Mouse (Mus musculus) bone marrow, adult 2 months (tissue): ENCODE measurements around the gene C8a. TPM values are rescaled to one million over a fixed set of nuclear protein-coding genes. Genes with fewer than 3 reads are reported as not detected.

Experiments
- H3K27ac ChIP-seq: fragments of 200-500 bp; 2 replicates; pipeline ENCODE4 v1.5.1; 2012; ENCODE audit warnings: low read depth, mild to moderate bottlenecking, control low read depth, inconsistent platforms, low read length; ENCODE audit not compliant: control insufficient read depth, poor library complexity, insufficient read depth
- H3K4me1 ChIP-seq: fragments of 200-500 bp; 2 replicates; pipeline ENCODE4 v1.6.1; 2011; ENCODE audit warnings: low read length; ENCODE audit not compliant: control insufficient read depth, insufficient read depth
- H3K4me3 ChIP-seq: fragments of 200-500 bp; replicated peaks from 2 replicates; pipeline ENCODE3; 2011; ENCODE audit warnings: mild to moderate bottlenecking, low read depth, low read length, control low read depth; ENCODE audit not compliant: control insufficient read depth
- CTCF ChIP-seq: fragments of 200-500 bp; IDR thresholded peaks from 2 replicates; pipeline ENCODE4 v1.5.1; 2011; ENCODE audit warnings: low read length, control low read depth; ENCODE audit not compliant: control insufficient read depth, insufficient read depth
- POLR2A ChIP-seq: fragments of 200-500 bp; IDR thresholded peaks from 2 replicates; pipeline ENCODE4 v1.6.1; 2011; ENCODE audit warnings: low read depth, mild to moderate bottlenecking, control low read depth, low read length, borderline replicate concordance; ENCODE audit not compliant: control insufficient read depth
- WGBS: fragments of 180-500 bp; shearing (Covaris S2); methylation state at CpG from one replicate; pipeline ENCODE4 v1.1.7; 2018; 5-methylcytosine and 5-hydroxymethylcytosine counted together
- polyA plus RNA-seq: library from polyadenylated mRNA; stranded (reverse); fragments of >200 nt; gene quantifications from 2 replicates; pipeline ENCODE4 v1.2.4, GENCODE M21; 2011; ENCODE audit warnings: low replicate concordance; ENCODE audit not compliant: missing spikeins, insufficient read depth, insufficient read length

C8a gene
- polyA plus RNA-seq, 1 experiment, result 4.6 TPM

- no peaks in the 10 kb centered on the region for H3K4me1 ChIP-seq
- no peak overlapping the region for H3K27ac ChIP-seq
- no peak for TF ChIP-seq POLR2A
- H3K4me3 ChIP-seq, result no peak overlapping the region
- WGBS, result 40% methylated on average over 1 of the region's 1 CpGs
Measured at GRCm38 (mm10) chr4:104864397-104864796, 11.8 kb downstream of the C8a start.

- no peak overlapping the region for H3K27ac ChIP-seq
- TF ChIP-seq CTCF (no peak), POLR2A (no peak)
- H3K4me3 ChIP-seq, result no peak overlapping the region
- H3K4me1 ChIP-seq, result no peaks in the 10 kb centered on the region
- WGBS, result 80% methylated on average over 8 of the region's 8 CpGs
Measured at GRCm38 (mm10) chr4:104861241-104861640, 15.0 kb downstream of the C8a start.

DNA sequence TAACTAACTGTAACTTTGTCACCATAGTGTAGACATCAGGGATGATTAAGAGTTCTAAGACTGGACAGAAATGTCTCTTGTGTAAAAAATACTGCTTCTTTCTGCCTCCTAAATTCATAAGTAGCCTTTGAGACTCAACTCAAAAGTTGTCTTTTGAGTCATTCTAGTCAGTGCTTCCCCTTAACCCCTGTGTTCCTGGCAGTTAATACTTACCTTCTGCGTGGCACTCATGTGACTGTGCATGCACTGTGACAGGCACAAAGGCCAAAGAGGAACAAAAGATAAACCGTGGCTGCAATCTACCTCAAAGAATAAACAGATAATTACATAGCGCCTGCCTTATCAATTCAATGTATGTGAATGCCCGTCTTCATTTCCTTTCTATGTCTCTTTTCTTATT lies 18.4 kb downstream of the C8a start:
- WGBS, result 54% methylated on average over 4 of the region's 4 CpGs
- Histone ChIP-seq H3K4me3 (no peak overlapping the region), H3K27ac (no peak overlapping the region), H3K4me1 (no peaks in the 10 kb centered on the region)
- no peak for TF ChIP-seq POLR2A
- no peak for TF ChIP-seq CTCF

DNA sequence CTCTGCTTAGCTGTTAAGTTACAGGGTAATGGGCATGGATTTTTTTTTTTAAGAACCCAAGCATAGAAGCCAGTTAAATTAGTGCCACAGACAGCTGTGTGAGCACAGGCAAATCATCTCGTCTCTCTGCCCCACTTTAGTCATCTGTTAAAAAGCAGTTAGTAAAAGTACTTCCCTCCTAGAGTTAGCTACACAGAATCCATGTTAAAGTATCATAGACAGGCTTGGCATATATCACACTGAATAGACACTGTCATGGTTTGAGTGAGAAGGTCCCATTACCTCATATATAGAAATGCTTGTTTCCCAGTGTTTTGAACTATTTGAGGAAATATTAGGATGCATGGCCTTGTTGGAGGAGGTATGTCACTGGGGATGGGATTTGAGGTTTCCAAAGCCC lies 19.2 kb downstream of the C8a start, which contains the start of gene Gm17662:
Gene Gm17662 (plus strand): TSS at position 301 of the 400 bp plus-strand sequence.
- no peak within 1 kb of the TSS for H3K4me3 ChIP-seq
- TF ChIP-seq POLR2A (no peak), CTCF (no peak)
- WGBS, result 54% methylated on average over 1 of the region's 1 CpGs
- no peaks in the 10 kb centered on the region for H3K4me1 ChIP-seq
- no peak within 1 kb of the TSS for H3K27ac ChIP-seq

DNA sequence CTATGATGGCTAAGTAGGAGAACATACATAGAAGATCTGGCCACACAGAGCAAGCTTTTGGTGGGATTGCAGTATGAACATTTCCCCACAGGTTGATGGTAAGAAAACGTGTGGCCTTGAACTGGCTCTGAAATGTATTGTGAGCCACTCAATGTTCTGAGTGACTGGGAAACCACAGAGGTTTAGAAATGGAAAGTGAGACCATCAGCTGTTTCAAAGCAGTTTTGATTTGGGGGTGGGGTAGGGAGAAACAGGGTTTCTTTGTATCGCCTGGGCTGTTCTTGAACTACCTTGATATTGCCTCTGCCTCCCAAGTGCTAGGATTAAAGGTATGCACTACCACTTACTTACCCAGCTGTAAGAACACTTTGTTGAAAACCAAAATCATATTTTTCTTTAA lies 21.0 kb downstream of the C8a start:
- no peak overlapping the region for H3K27ac ChIP-seq
- H3K4me1 ChIP-seq, result no peaks in the 10 kb centered on the region
- H3K4me3 ChIP-seq, result no peak overlapping the region
- TF ChIP-seq POLR2A (no peak), CTCF (no peak)
- 72% methylated on average over 2 of the region's 2 CpGs for whole genome bisulfite sequencing

DNA sequence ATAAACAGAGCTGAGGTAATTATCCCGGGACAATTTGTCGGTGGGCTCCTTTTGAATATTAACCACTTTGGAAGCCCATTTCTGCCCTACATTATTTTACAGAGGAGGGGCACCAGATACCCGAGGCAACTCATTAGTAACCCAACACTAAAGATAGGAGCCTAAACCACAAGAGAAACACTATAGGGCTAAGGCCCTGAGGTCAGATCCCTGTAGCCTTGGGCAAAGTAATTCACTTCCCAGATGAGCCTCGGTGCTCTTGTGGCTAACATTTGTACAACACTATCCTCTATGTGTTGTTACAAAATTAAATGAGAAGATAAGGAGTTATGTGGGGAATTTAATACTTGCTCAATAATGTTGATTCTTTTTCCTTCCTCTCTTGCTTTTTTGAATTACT lies 32.7 kb downstream of the C8a start:
- H3K4me1 ChIP-seq, result no peaks in the 10 kb centered on the region
- no peak overlapping the region for H3K4me3 ChIP-seq
- TF ChIP-seq CTCF, result no peak
- TF ChIP-seq POLR2A, result no peak
- H3K27ac ChIP-seq, result no peak overlapping the region
- 67% methylated on average over 4 of the region's 4 CpGs for WGBS

DNA sequence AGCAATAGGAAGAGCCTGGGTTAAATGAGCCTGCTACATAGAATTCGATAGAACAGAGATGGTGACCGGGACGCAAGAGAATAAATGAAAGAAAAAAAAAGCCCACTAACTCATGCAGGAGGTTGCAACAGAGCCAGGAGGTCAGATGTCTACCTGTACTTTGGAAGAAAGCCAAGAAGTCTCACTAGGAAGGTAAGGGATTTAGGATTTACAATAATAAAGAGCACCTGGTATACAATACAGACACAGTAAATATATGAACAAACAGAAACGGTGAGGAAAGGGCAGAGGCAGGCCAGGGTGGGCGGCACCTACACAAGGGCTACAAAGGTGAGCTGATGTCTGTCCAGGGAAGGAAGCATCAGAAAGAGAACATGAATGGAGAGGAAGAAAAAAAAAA lies 34.0 kb downstream of the C8a start:
- Histone ChIP-seq H3K4me3 (no peak overlapping the region), H3K4me1 (no peaks in the 10 kb centered on the region), H3K27ac (no peak overlapping the region)
- TF ChIP-seq CTCF (no peak), POLR2A (no peak)
- 90% methylated on average over 5 of the region's 5 CpGs for WGBS

GRCm38 (mm10) chr4:104838342-104838741 lies 37.9 kb downstream of the C8a start:
- Histone ChIP-seq H3K4me3 (no peak overlapping the region), H3K4me1 (no peaks in the 10 kb centered on the region), H3K27ac (no peak overlapping the region)
- TF ChIP-seq CTCF (no peak), POLR2A (no peak)
- WGBS, result 61% methylated on average over 2 of the region's 2 CpGs

GRCm38 (mm10) chr4:104835096-104835495 lies 41.1 kb downstream of the C8a start:
- TF ChIP-seq CTCF, result no peak
- no peak for TF ChIP-seq POLR2A
- 69% methylated on average over 5 of the region's 5 CpGs for WGBS
- Histone ChIP-seq H3K4me3 (no peak overlapping the region), H3K27ac (no peak overlapping the region), H3K4me1 (no peaks in the 10 kb centered on the region)

- H3K27ac ChIP-seq, result no peak overlapping the region
- 78% methylated on average over 5 of the region's 5 CpGs for WGBS
- TF ChIP-seq POLR2A (no peak), CTCF (no peak)
- H3K4me1 ChIP-seq, result no peaks in the 10 kb centered on the region
- H3K4me3 ChIP-seq, result no peak overlapping the region
Measured at GRCm38 (mm10) chr4:104828939-104829338, 47.3 kb downstream of the C8a start.
